Mouse (Mus musculus): ENCODE results near the gene Ankrd6. TPM values are rescaled to one million over a fixed set of nuclear protein-coding genes. Genes with fewer than 3 reads are reported as not detected.
A peak's percentile ranks its signal among the peaks of the same experiment; 100 is the strongest.

Gene Ankrd6
- total and polyA plus RNA-seq, 3 experiments: 1.3 to 2.1 (median 1.6) TPM

DNA sequence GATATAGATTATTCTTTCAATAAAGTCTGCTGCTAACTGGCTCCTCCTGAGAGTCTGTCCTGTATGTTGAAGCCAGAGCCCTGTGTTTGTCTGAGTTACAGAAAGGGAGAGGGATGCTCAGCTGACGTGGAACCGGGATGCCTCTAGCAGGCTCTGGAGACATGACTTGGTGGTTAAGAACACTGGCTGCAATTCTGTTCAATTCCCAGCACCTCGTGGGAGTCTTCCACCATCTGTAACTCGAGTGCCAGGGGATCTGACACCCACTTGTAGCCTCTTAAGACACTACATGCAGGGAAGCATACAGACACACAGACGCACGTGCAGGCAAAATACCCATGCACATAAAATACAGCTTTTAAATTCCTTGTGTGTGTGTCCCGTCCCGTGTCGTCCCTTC lies 95.1 kb downstream of the Ankrd6 start:
- Histone ChIP-seq H3K27ac (ENCODE audit: insufficient read depth, low read depth) (no peak overlapping the region), H3K4me1 (ENCODE audit: control insufficient read depth in 1 of 2, insufficient read depth in 2 of 2) (peaks cover 5 to 37% of the 10 kb centered on the region in 2 experiments), H3K36me3 (replicated peaks in 1 of 2; ENCODE audit: control insufficient read depth in 1 of 2, insufficient read depth in 1 of 2, low read length in 1 of 2) (no peaks in the 10 kb centered on the region), H3K9me3 (replicated peaks; ENCODE audit: low read length) (no peaks in the 10 kb centered on the region), H3K79me2 (replicated peaks; ENCODE audit: control insufficient read depth, extremely low read depth, insufficient read depth, poor library complexity, severe bottlenecking) (no peaks in the 10 kb centered on the region), H3K27me3 (replicated peaks) (no peaks in the 10 kb centered on the region), H3K4me3 (replicated peaks in 1 of 3; ENCODE audit: low read depth in 2 of 3, low read length in 2 of 3, poor library complexity in 1 of 3) (no peak overlapping the region), H3K9ac (ENCODE audit: insufficient read depth, low read depth) (no peak overlapping the region), H3K4me2 (ENCODE audit: insufficient read depth, low read depth, poor library complexity, severe bottlenecking) (no peak overlapping the region)
- in situ Hi-C loops (cut with MboI; ENCODE audit: low pct_ligation_motif_present, low pct_unique_long_range_greater_than_20kb, low sequenced_read_pairs) (no loop called here), dilution Hi-C loops (cut with MboI; ENCODE audit: extremely low pct_ligation_motif_present, extremely low pct_unique_long_range_greater_than_20kb, low sequenced_read_pairs) (no loop called here)
- no peak for DNase-seq (ENCODE audit: extremely low read depth)
- TF ChIP-seq JUN (IDR thresholded peaks at IDR 0.05; ENCODE audit: insufficient read depth, low read depth, low read length) (no peak), UBTF (IDR thresholded peaks at IDR 0.05; ENCODE audit: low read depth, low read length) (no peak), CHD2 (IDR thresholded peaks at IDR 0.05; ENCODE audit: low read length) (no peak), MEF2A (IDR thresholded peaks at IDR 0.05; ENCODE audit: borderline replicate concordance, low read depth, low read length) (no peak), JUND (conservative IDR thresholded peaks at IDR 0.05; ENCODE audit: low read depth, low read length) (no peak), TBP (conservative IDR thresholded peaks at IDR 0.05; ENCODE audit: low read depth, low read length) (no peak), POLR2A (IDR thresholded peaks at IDR 0.05; ENCODE audit: low read depth, low read length) (no peak), MAX (IDR thresholded peaks at IDR 0.05; ENCODE audit: low read length) (no peak)

DNA sequence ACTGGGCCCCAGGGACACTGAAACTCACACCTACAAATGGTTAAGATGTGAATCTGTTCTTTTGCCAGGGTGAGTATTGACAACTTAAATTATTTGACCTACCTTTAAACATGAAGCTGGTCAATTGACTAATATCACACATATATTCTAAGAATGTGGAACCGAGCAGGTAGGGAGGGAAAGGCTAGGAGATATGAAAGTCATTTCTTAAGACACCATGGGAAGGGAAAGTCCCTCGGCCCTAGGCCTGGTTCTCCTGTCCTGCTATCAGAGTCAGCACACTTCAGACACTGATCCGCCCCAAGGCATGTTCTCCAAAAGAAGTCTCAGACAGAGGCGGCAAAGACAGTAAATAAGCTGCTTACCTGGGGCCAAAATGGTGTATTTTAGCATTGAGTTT lies 95.7 kb downstream of the Ankrd6 start:
- Histone ChIP-seq H3K79me2 (replicated peaks; ENCODE audit: control insufficient read depth, extremely low read depth, insufficient read depth, poor library complexity, severe bottlenecking) (no peaks in the 10 kb centered on the region), H3K4me2 (ENCODE audit: insufficient read depth, low read depth, poor library complexity, severe bottlenecking) (no peak overlapping the region), H3K9me3 (replicated peaks; ENCODE audit: low read length) (no peaks in the 10 kb centered on the region), H3K27me3 (replicated peaks) (no peaks in the 10 kb centered on the region), H3K4me1 (ENCODE audit: control insufficient read depth in 1 of 2, insufficient read depth in 2 of 2) (peaks cover 5 to 37% of the 10 kb centered on the region in 2 experiments), H3K27ac (ENCODE audit: insufficient read depth, low read depth) (no peak overlapping the region), H3K4me3 (replicated peaks in 1 of 3; ENCODE audit: low read depth in 2 of 3, low read length in 2 of 3, poor library complexity in 1 of 3) (no peak overlapping the region), H3K36me3 (replicated peaks in 1 of 2; ENCODE audit: control insufficient read depth in 1 of 2, insufficient read depth in 1 of 2, low read length in 1 of 2) (no peaks in the 10 kb centered on the region), H3K9ac (ENCODE audit: insufficient read depth, low read depth) (no peak overlapping the region)
- in situ Hi-C loops (cut with MboI; ENCODE audit: low pct_ligation_motif_present, low pct_unique_long_range_greater_than_20kb, low sequenced_read_pairs): no loop called here
- peak; percentile 60 for DNase-seq (ENCODE audit: extremely low read depth)
- dilution Hi-C loops (cut with MboI; ENCODE audit: extremely low pct_ligation_motif_present, extremely low pct_unique_long_range_greater_than_20kb, low sequenced_read_pairs): no loop called here
- TF ChIP-seq ZNF384 (IDR thresholded peaks at IDR 0.05; ENCODE audit: low read depth, low read length): no peak
- TF ChIP-seq EP300 (IDR thresholded peaks at IDR 0.05; ENCODE audit: low read length): peak; percentile 56

DNA sequence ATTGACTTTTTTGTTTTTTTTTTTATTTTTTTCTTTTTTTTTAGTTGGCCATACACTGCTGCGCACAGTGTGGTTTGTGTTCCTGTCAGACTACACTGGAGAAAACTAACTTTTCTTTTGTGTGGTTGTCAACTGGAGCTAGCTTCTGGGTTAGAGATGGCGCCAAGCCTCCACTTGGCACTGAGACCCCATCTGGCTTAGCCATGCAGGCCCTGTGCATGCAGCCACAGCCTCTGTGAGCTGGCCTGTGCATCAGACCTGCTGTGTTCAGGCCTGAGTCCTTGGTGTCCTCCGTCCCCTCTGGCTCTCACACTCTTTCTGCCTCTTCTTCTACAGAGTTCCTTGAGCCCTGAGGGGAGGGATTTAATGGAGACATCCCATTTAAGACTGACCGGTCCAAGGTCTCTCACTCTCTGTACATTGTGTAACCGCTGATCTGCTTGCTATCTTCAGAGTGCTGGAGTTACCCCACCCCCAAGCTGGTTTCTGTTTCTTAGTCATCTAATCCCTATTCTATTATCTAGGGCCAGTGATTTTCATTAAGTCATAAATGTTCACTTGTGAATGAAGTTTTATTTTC lies 96.9 kb downstream of the Ankrd6 start:
- Histone ChIP-seq H3K4me2 (ENCODE audit: insufficient read depth, low read depth, poor library complexity, severe bottlenecking) (no peak overlapping the region), H3K4me3 (replicated peaks in 1 of 3; ENCODE audit: low read depth in 2 of 3, low read length in 2 of 3, poor library complexity in 1 of 3) (no peak overlapping the region), H3K79me2 (replicated peaks; ENCODE audit: control insufficient read depth, extremely low read depth, insufficient read depth, poor library complexity, severe bottlenecking) (no peaks in the 10 kb centered on the region), H3K9ac (ENCODE audit: insufficient read depth, low read depth) (no peak overlapping the region), H3K9me3 (replicated peaks; ENCODE audit: low read length) (no peaks in the 10 kb centered on the region), H3K27ac (ENCODE audit: insufficient read depth, low read depth) (no peak overlapping the region), H3K36me3 (replicated peaks in 1 of 2; ENCODE audit: control insufficient read depth in 1 of 2, insufficient read depth in 1 of 2, low read length in 1 of 2) (no peaks in the 10 kb centered on the region), H3K4me1 (ENCODE audit: control insufficient read depth in 1 of 2, insufficient read depth in 2 of 2) (peaks cover 5 to 37% of the 10 kb centered on the region in 2 experiments), H3K27me3 (replicated peaks) (no peaks in the 10 kb centered on the region)
- dilution Hi-C loops (cut with MboI; ENCODE audit: extremely low pct_ligation_motif_present, extremely low pct_unique_long_range_greater_than_20kb, low sequenced_read_pairs): no loop called here
- in situ Hi-C loops (cut with MboI; ENCODE audit: low pct_ligation_motif_present, low pct_unique_long_range_greater_than_20kb, low sequenced_read_pairs): no loop called here
- no peak for TF ChIP-seq CTCF (conservative IDR thresholded peaks at IDR 0.05 in 1 of 2, IDR thresholded peaks at IDR 0.05 in 1 of 2; ENCODE audit: low read depth in 2 of 2, low read length in 2 of 2)
- TF ChIP-seq MAZ (IDR thresholded peaks at IDR 0.05; ENCODE audit: low read depth, low read length): no peak
- no peak for TF ChIP-seq MEF2A (IDR thresholded peaks at IDR 0.05; ENCODE audit: borderline replicate concordance, low read depth, low read length)
- no peak for TF ChIP-seq USF2 (conservative IDR thresholded peaks at IDR 0.05; ENCODE audit: low read depth, low read length)
- TF ChIP-seq PAX5 (IDR thresholded peaks at IDR 0.05; ENCODE audit: low read length): no peak
- TF ChIP-seq ZMIZ1 (IDR thresholded peaks at IDR 0.05; ENCODE audit: low read depth, low read length): no peak
- no peak for TF ChIP-seq ZC3H11A (IDR thresholded peaks at IDR 0.05; ENCODE audit: low read depth, low read length)
- no peak for TF ChIP-seq TBP (conservative IDR thresholded peaks at IDR 0.05; ENCODE audit: low read depth, low read length)
- no peak for TF ChIP-seq RAD21 (IDR thresholded peaks at IDR 0.05; ENCODE audit: low read depth, low read length)
- no peak for TF ChIP-seq MXI1 (IDR thresholded peaks at IDR 0.05; ENCODE audit: low read depth, low read length)
- no peak for TF ChIP-seq MYC (IDR thresholded peaks at IDR 0.05; ENCODE audit: low read depth, low read length)
- TF ChIP-seq CHD2 (IDR thresholded peaks at IDR 0.05; ENCODE audit: low read length): no peak
- no peak for TF ChIP-seq JUN (IDR thresholded peaks at IDR 0.05; ENCODE audit: insufficient read depth, low read depth, low read length)
- TF ChIP-seq MAX (IDR thresholded peaks at IDR 0.05; ENCODE audit: low read length): no peak
- TF ChIP-seq SIN3A (IDR thresholded peaks at IDR 0.05; ENCODE audit: low read length): no peak
- TF ChIP-seq KAT2A (IDR thresholded peaks at IDR 0.05; ENCODE audit: insufficient replicate concordance, low read length): no peak
- TF ChIP-seq JUND (conservative IDR thresholded peaks at IDR 0.05; ENCODE audit: low read depth, low read length): no peak
- no peak for DNase-seq (ENCODE audit: extremely low read depth)
